Mouse (Mus musculus) liver, embryonic 14.5 days (tissue): ENCODE data around the gene Stat2. TPM values are rescaled to one million over a fixed set of nuclear protein-coding genes. Genes with fewer than 3 reads are reported as not detected.
"Not testable (repeated sequence)": the region's sequence is repeated elsewhere in the genome, so short reads cannot be mapped to it uniquely, and the experiment has no call there.

ENCODE experiments used
- ATAC-seq: fragments of 200-750 bp; cut with Nextera tagmentation; 2 replicates; pipeline ENCODE4 v1.8.0; 2017; ENCODE audit warnings: moderate number of reproducible peaks, mild to moderate bottlenecking, moderate library complexity; ENCODE audit not compliant: insufficient read depth
- DNase-seq, 3 experiments: peaks; one replicate each; pipeline ENCODE4 v3.0.0-alpha.2; 2012 to 2013; ENCODE audit warnings: low read depth in 3 of 3, low spot score in 3 of 3
- H3K27ac ChIP-seq: fragments of 300-500 bp; sonication (generic); 2 replicates; pipeline ENCODE4 v1.5.1; 2014; ENCODE audit warnings: moderate library complexity, mild to moderate bottlenecking, control low read depth, inconsistent platforms
- H3K27me3 ChIP-seq: fragments of 300-500 bp; sonication (generic); 2 replicates; pipeline ENCODE4 v1.6.1; 2014; ENCODE audit warnings: mild to moderate bottlenecking, low read length, moderate library complexity; ENCODE audit not compliant: control insufficient read depth, insufficient read depth
- H3K36me3 ChIP-seq: fragments of 300-500 bp; sonication (generic); replicated peaks from 2 replicates; pipeline ENCODE4 v1.6.1; 2014; ENCODE audit warnings: low read depth; ENCODE audit not compliant: control insufficient read depth, insufficient read depth
- H3K4me1 ChIP-seq, 2 experiments: fragments of 200-500 bp in 1 of 2; fragments of 300-500 bp in 1 of 2; sonication (generic) in 1 of 2; replicated peaks; 2 replicates each; pipeline ENCODE4 v1.6.1; 2012 to 2014; ENCODE audit warnings: antibody characterized with exemption in 1 of 2, inconsistent platforms in 1 of 2, low read length in 1 of 2; ENCODE audit not compliant: control insufficient read depth in 2 of 2, insufficient read depth in 2 of 2
- H3K4me2 ChIP-seq: fragments of 300-500 bp; sonication (generic); 2 replicates; pipeline ENCODE4 v1.6.1; 2014; ENCODE audit warnings: low read depth, mild to moderate bottlenecking, control low read depth, moderate library complexity
- H3K4me3 ChIP-seq, 2 experiments: fragments of 200-500 bp in 1 of 2; fragments of 300-500 bp in 1 of 2; sonication (generic) in 1 of 2; 2 replicates each; pipeline ENCODE4 v1.5.1; 2012 to 2014; ENCODE audit warnings: low read depth in 2 of 2, low read length in 2 of 2, mild to moderate bottlenecking in 2 of 2, control low read depth in 1 of 2, inconsistent platforms in 1 of 2, moderate library complexity in 1 of 2; ENCODE audit not compliant: insufficient read depth in 1 of 2
- H3K9ac ChIP-seq: fragments of 300-500 bp; sonication (generic); replicated peaks from 2 replicates; pipeline ENCODE4 v1.6.1; 2014; ENCODE audit warnings: mild to moderate bottlenecking, control low read depth, moderate library complexity
- H3K9me3 ChIP-seq: fragments of 300-500 bp; sonication (generic); 2 replicates; pipeline ENCODE4 v1.6.1; 2016; ENCODE audit warnings: low read length, mixed read lengths; ENCODE audit not compliant: control insufficient read depth
- CTCF ChIP-seq: IDR thresholded peaks from 2 replicates; pipeline ENCODE4 v1.5.1; 2016; ENCODE audit warnings: antibody characterized with exemption, low read depth, control low read depth
- EP300 ChIP-seq: IDR thresholded peaks from 2 replicates; pipeline ENCODE4 v1.6.1; 2016; ENCODE audit warnings: antibody characterized with exemption, low read depth
- WGBS: fragments of 180-500 bp; shearing (Covaris S2); extraction: QIAGEN DNeasy Blood & Tissue Kit; methylation state at CpG from one replicate; pipeline ENCODE4 v1.1.7; 2014; ENCODE audit not compliant: insufficient replicate concordance; 5-methylcytosine and 5-hydroxymethylcytosine counted together
- polyA plus RNA-seq, 2 experiments: library from polyadenylated mRNA; depleted of rRNA in 1 of 2; stranded (reverse) in 1 of 2; unstranded in 1 of 2; fragments of >200 nt; fragmentation: Nextera tagmentation in 1 of 2; extraction: Ambion mirVana in 1 of 2; gene quantifications; 2 replicates each; pipeline versions ENCODE4 v1.2.1 to v1.2.3; 2012 to 2014

Stat2 gene
- polyA plus RNA-seq, 2 experiments: 4.2 to 6.4 TPM

- Histone ChIP-seq H3K4me1 (no peaks in the 10 kb centered on the region), H3K4me3 (no peak overlapping the region), H3K27ac (no peak overlapping the region), H3K27me3 (no peaks in the 10 kb centered on the region), H3K9ac (no peak overlapping the region), H3K36me3 (peaks cover 10% of the 10 kb centered on the region), H3K4me2 (no peak overlapping the region), H3K9me3 (no peaks in the 10 kb centered on the region)
- ATAC-seq: no peak
- no peak for TF ChIP-seq EP300
- peak; percentile 9; the same call in 1 of the 2 replicates for TF ChIP-seq CTCF
- no peak for DNase-seq
- WGBS: 85% methylated on average over 14 of the region's 14 CpGs
These were observed 11.3 kb downstream of the Stat2 start for GRCm38 (mm10) chr10:128281682-128282081.

- Histone ChIP-seq H3K27ac (no peak overlapping the region), H3K4me3 (no peak overlapping the region), H3K36me3 (peaks cover 10% of the 10 kb centered on the region), H3K4me1 (no peaks in the 10 kb centered on the region), H3K9ac (no peak overlapping the region), H3K4me2 (no peak overlapping the region), H3K9me3 (no peaks in the 10 kb centered on the region), H3K27me3 (no peaks in the 10 kb centered on the region)
- ATAC-seq: no peak
- TF ChIP-seq EP300: no peak
- TF ChIP-seq CTCF: no peak
- DNase-seq: no peak
- WGBS: 81% methylated on average over 20 of the region's 20 CpGs
These were observed 12.6 kb downstream of the Stat2 start for GRCm38 (mm10) chr10:128282886-128283450.

- Histone ChIP-seq H3K36me3 (peaks cover 10% of the 10 kb centered on the region), H3K9ac (no peak overlapping the region), H3K4me3 (no peak overlapping the region), H3K4me1 (no peaks in the 10 kb centered on the region), H3K9me3 (no peaks in the 10 kb centered on the region), H3K4me2 (no peak overlapping the region), H3K27me3 (no peaks in the 10 kb centered on the region), H3K27ac (no peak overlapping the region)
- ATAC-seq: peak; percentile 28; the same call in 1 of the 2 replicates
- peak; percentile 86 for TF ChIP-seq CTCF
- TF ChIP-seq EP300: no peak
- 62% methylated on average over 31 of the region's 31 CpGs for WGBS
- peak in 2 of 3 experiments; percentile 53 to 58 for DNase-seq
These were observed 13.5 kb downstream of the Stat2 start for GRCm38 (mm10) chr10:128283604-128284579.

- ATAC-seq, H3K4me1 ChIP-seq, H3K27me3 ChIP-seq, DNase-seq, H3K4me2 ChIP-seq, H3K4me3 ChIP-seq, H3K36me3 ChIP-seq, H3K9me3 ChIP-seq, H3K9ac ChIP-seq, H3K27ac ChIP-seq: not testable (repeated sequence)
- WGBS: 93% methylated on average over 1 of the region's 1 CpGs
These were observed 20.2 kb downstream of the Stat2 start for GRCm38 (mm10) chr10:128290594-128290993.
